Mouse (Mus musculus) kidney, adult 8-10 months (tissue): ENCODE data around the gene Gsk3a.

ENCODE experiments used
- DNase-seq, 2 experiments: peaks; one replicate each; pipeline ENCODE4 v3.0.0; 2022

Gene Gsk3a

DNA sequence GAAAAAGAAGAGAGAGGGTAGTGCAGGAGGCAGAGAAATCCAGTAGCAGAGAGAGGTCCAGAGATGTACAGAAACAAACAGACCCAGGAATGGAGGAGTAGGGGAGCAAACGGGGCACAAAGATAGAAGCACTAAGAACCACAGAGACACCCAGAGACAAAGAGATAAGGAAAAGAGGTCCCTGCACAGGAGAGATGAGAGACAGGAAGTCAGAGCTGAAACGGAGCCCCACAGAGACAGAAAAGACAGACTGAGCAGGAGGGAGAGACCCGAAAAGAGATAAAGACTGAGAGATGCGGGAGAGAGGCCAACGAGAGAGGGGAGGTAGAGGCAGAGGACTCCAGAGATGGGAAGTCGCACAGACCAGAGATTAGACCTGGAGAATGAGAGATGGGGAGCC is 57.1 kb downstream of the Gsk3a start:
- DNase-seq = no peak

DNA sequence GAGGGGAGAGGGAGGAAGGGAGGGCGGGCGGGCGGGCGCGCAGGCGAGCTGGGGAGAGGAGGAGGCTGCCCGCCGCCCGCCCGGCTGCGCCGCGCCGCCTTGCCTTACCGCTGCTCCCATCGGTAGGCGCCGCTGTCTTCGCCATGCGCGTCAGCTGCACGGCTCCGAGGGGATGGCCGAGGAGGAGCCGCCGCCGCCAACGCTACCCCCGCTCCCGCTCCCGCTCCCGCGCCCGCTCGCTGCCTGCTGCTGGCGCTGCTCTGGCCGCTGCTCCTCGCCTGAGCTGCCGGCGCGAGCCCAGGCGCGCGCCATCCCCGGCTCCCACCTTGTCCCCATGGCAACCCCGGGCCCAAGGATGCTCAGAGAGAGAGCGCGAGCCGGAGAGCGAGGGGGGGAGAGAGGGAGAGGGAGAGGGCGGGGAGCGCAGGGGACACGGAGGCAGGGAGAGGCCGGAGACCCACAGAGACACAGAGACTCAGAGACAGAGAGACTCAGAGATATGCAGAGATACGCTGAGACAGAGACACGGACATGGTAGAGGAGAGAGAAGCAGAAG is 58.0 kb downstream of the Gsk3a start, which contains the start of gene Pou2f2:
Gene Pou2f2 (minus strand): TSS at position 121 of the 556 bp plus-strand sequence.
- peak; percentile 14 to 32 for DNase-seq

DNA sequence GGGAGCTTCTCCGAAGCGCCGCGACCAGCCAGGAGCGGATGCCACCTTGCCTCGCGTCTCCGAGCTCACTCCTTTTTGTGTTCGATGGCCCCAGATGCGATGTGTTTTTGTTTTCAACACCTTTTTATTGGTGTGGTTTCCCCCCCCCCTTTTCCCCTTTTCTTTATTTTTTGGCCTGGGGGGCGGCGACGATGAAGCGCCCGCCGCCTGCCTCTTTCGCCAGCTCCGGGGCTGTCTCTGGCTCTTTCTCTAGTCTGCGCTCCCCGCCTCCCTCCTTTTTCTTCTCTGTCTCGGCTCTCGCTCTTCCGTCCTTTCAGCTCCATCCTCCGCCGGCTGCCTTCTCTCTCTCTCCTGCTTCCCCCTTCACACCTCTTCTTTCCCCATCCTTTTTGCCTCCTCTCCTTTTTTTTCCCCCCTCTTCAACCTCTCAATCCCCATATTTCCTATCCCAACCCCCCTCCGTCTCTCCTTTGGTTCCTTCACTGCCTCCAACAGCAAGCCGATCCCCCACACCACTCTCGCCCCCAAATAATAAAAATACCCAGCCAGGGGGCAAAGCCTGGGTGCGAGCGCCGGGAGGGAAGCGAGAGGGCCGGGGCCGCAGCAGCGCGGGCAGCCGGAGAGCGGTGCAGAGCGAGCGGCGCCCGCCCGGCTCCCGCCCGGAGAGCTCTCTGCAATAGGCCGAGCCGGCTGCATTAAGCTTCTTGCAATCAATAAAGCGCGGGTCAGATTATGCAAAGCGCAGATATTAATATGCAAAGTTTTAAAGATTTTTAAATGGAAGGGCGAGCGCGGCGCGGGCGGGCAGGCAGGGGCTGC is 58.7 kb downstream of the Gsk3a start:
- no peak for DNase-seq

DNA sequence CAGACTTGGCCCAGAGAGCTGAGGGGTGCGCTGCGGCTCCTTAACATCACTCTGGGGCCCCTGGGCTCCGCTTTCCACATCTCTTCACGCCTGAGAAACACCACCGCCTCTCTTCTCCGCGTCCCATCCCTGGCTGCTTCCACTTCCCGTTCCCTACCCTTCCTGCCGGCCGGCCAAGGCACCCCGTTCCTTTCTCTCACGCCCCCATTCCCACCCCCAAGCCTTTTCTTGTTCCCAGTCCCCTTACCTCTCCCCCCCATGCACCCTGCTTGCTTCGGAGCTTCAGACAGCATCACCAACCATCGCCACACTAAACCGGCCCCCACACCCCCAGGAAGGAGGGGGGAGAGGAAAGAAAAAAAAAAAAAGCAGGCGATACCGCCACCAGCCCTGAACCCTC is 59.3 kb downstream of the Gsk3a start:
- no peak for DNase-seq
